Mouse (Mus musculus) heart, postnatal 14 days (tissue): ENCODE measurements at regions not wholly inside any gene's neighbourhood (a gene's known extent, or its start where the extent isn't known, plus 50 kb on each side); places are given as distances from the start of the nearest gene placed in this dataset.

Experiments used
- DNase-seq, 2 experiments: peaks; one replicate each; pipeline ENCODE4 v3.0.0; 2021 to 2022
- intact Hi-C: fragments of 180-260 bp; cut with DNase I; formaldehyde crosslinking; loops from one replicate; pipeline ENCODE4 v1.15.1; 2025

GRCm38 (mm10) chr2:117944942-117945341, 166.7 kb upstream of the Thbs1 start:
- no peak for DNase-seq
- intact Hi-C loops, result no loop called here

- DNase-seq, result no peak
- intact Hi-C loops, result no loop called here
Measured at GRCm38 (mm10) chr2:117950431-117951336, 161.0 kb upstream of the Thbs1 start.

- intact Hi-C loops, result no loop called here
- no peak for DNase-seq
Measured at GRCm38 (mm10) chr2:117951337-117951718, 160.3 kb upstream of the Thbs1 start.

GRCm38 (mm10) chr2:117958737-117959136, 152.9 kb upstream of the Thbs1 start:
- no peak for DNase-seq
- intact Hi-C loops, result no loop called here

- intact Hi-C loops, result no loop called here
- no peak for DNase-seq
Measured at GRCm38 (mm10) chr2:117959440-117959839, 152.2 kb upstream of the Thbs1 start.

- intact Hi-C loops, result no loop called here
Measured at GRCm38 (mm10) chr2:117962531-117962930, 149.1 kb upstream of the Thbs1 start.

GRCm38 (mm10) chr2:117963526-117963925, 148.2 kb upstream of the Thbs1 start:
- intact Hi-C loops, result no loop called here
- DNase-seq, result no peak

More at GRCm38 (mm10) chr2:117962531-117962930, 149.1 kb upstream of the Thbs1 start:
- no peak for DNase-seq

- no peak for DNase-seq
- intact Hi-C loops, result no loop called here
Measured at GRCm38 (mm10) chr2:117965758-117966157, 145.9 kb upstream of the Thbs1 start.

GRCm38 (mm10) chr2:117968731-117969130, 142.9 kb upstream of the Thbs1 start:
- intact Hi-C loops, result no loop called here
- DNase-seq, result no peak

- intact Hi-C loops, result no loop called here
- DNase-seq, result no peak
Measured at GRCm38 (mm10) chr2:117970631-117971030, 141.0 kb upstream of the Thbs1 start.

GRCm38 (mm10) chr2:117977033-117977432, 134.6 kb upstream of the Thbs1 start:
- no peak for DNase-seq
- intact Hi-C loops, result no loop called here

- intact Hi-C loops, result no loop called here
- no peak for DNase-seq
Measured at GRCm38 (mm10) chr2:117980856-117981255, 130.8 kb upstream of the Thbs1 start.

- DNase-seq, result no peak
- intact Hi-C loops, result no loop called here
Measured at GRCm38 (mm10) chr2:117984569-117984968, 127.1 kb upstream of the Thbs1 start.

- DNase-seq, result no peak
- intact Hi-C loops, result no loop called here
Measured at GRCm38 (mm10) chr2:117987426-117988215, 124.1 kb upstream of the Thbs1 start.

GRCm38 (mm10) chr2:117988396-117989173, 123.1 kb upstream of the Thbs1 start:
- DNase-seq, result no peak
- intact Hi-C loops, result no loop called here

- DNase-seq, result no peak
- intact Hi-C loops, result no loop called here
Measured at GRCm38 (mm10) chr2:117989215-117989614, 122.5 kb upstream of the Thbs1 start.

GRCm38 (mm10) chr2:117996130-117997083, 115.3 kb upstream of the Thbs1 start:
- intact Hi-C loops, result no loop called here
- DNase-seq, result no peak

GRCm38 (mm10) chr2:117999641-118000040, 112.0 kb upstream of the Thbs1 start:
- DNase-seq, result no peak
- intact Hi-C loops, result no loop called here

GRCm38 (mm10) chr2:118004191-118004590, 107.5 kb upstream of the Thbs1 start:
- intact Hi-C loops, result no loop called here
- no peak for DNase-seq
